Mouse (Mus musculus) midbrain, embryonic 11.5 days (tissue): ENCODE measurements around the gene Dusp27. TPM values are rescaled to one million over a fixed set of nuclear protein-coding genes. Genes with fewer than 3 reads are reported as not detected.

Source experiments
- polyA plus RNA-seq: library from polyadenylated mRNA; unstranded; fragments of >200 nt; fragmentation: Nextera tagmentation; extraction: Ambion mirVana; gene quantifications from 2 replicates; pipeline ENCODE4 v1.2.1, GENCODE M21; 2014

Gene Dusp27
- polyA plus RNA-seq, 1 experiment from 2014 or later, result 2.4 TPM

Other genes starting within 250 kb of the Dusp27 start
- gene Pou2f1, start 125.2 kb downstream of the Dusp27 start, polyA plus RNA-seq, result 31.3 and 32.1 TPM in 2 replicates
- gene Gpa33, start 2.3 kb upstream of the Dusp27 start, polyA plus RNA-seq, result 0.17 and 0.38 TPM in 2 replicates
- gene Mael, start 110.8 kb upstream of the Dusp27 start, polyA plus RNA-seq, result 0.08 TPM in 1 of 2 replicates, not detected in the other
- gene Ildr2, start 126.2 kb upstream of the Dusp27 start, polyA plus RNA-seq, result 12.2 and 12.8 TPM in 2 replicates